Mouse (Mus musculus) CH12.LX (cell line): ENCODE measurements around the gene Clnk. TPM values are rescaled to one million over a fixed set of nuclear protein-coding genes. Genes with fewer than 3 reads are reported as not detected.

Experiments used
- DNase-seq: peaks from one replicate; pipeline ENCODE4 v3.0.0-alpha.2; 2013; ENCODE audit errors: extremely low read depth
- H3K27ac ChIP-seq: 2 replicates; pipeline ENCODE4 v1.5.1; 2012; ENCODE audit warnings: low read depth, mild to moderate bottlenecking, control low read depth, moderate library complexity; ENCODE audit not compliant: insufficient read depth
- H3K27me3 ChIP-seq: replicated peaks from 2 replicates; pipeline ENCODE3; 2012; ENCODE audit warnings: inconsistent platforms
- H3K36me3 ChIP-seq, 2 experiments: replicated peaks in 1 of 2; 2 replicates each; pipeline versions ENCODE3 to v1.6.1; 2012; ENCODE audit warnings: inconsistent platforms in 1 of 2, low read length in 1 of 2, mild to moderate bottlenecking in 1 of 2, mixed read lengths in 1 of 2, moderate library complexity in 1 of 2; ENCODE audit not compliant: control insufficient read depth in 1 of 2, insufficient read depth in 1 of 2
- H3K4me1 ChIP-seq, 2 experiments: 2 replicates each; pipeline ENCODE4 v1.6.1; 2012; ENCODE audit warnings: inconsistent platforms in 1 of 2, moderate library complexity in 1 of 2; ENCODE audit not compliant: insufficient read depth in 2 of 2, control insufficient read depth in 1 of 2
- H3K4me2 ChIP-seq: 2 replicates; pipeline ENCODE4 v1.6.1; 2012; ENCODE audit warnings: low read depth, mild to moderate bottlenecking, control low read depth; ENCODE audit not compliant: poor library complexity, insufficient read depth, severe bottlenecking
- H3K4me3 ChIP-seq, 3 experiments: fragments of 150-350 bp in 1 of 3; sonication (generic) in 1 of 3; replicated peaks in 1 of 3; 2 replicates each; pipeline versions ENCODE3 to v1.5.1; 2011 to 2012; ENCODE audit warnings: low read depth in 2 of 3, low read length in 2 of 3, mild to moderate bottlenecking in 2 of 3, moderate library complexity in 2 of 3, control low read depth in 1 of 3, improper control_type of control experiment in 1 of 3, inconsistent platforms in 1 of 3, mixed read lengths in 1 of 3; ENCODE audit not compliant: poor library complexity in 1 of 3
- H3K79me2 ChIP-seq: replicated peaks from 2 replicates; pipeline ENCODE4 v1.6.1; 2012; ENCODE audit warnings: mild to moderate bottlenecking, moderate library complexity; ENCODE audit not compliant: control insufficient read depth, poor library complexity, insufficient read depth, severe bottlenecking; ENCODE audit errors: extremely low read depth
- H3K9ac ChIP-seq: 2 replicates; pipeline ENCODE4 v1.6.1; 2012; ENCODE audit warnings: low read depth, mild to moderate bottlenecking, control low read depth, moderate library complexity; ENCODE audit not compliant: insufficient read depth
- H3K9me3 ChIP-seq: replicated peaks from 2 replicates; pipeline ENCODE3; 2012; ENCODE audit warnings: low read length, inconsistent platforms, mixed read lengths
- BHLHE40 ChIP-seq: IDR thresholded peaks from 2 replicates; pipeline ENCODE4 v1.6.1; 2011; ENCODE audit warnings: mild to moderate bottlenecking, low read depth, low read length, improper control_type of control experiment
- E2F4 ChIP-seq: IDR thresholded peaks from 2 replicates; pipeline ENCODE4 v1.6.1; 2011; ENCODE audit warnings: low read depth, low read length, improper control_type of control experiment; ENCODE audit not compliant: insufficient replicate concordance
- ELF1 ChIP-seq: IDR thresholded peaks from 2 replicates; pipeline ENCODE4 v1.6.1; 2014; ENCODE audit warnings: low read depth, mild to moderate bottlenecking, inconsistent platforms, low read length, improper control_type of control experiment
- EP300 ChIP-seq: IDR thresholded peaks from 2 replicates; pipeline ENCODE4 v1.6.1; 2011; ENCODE audit warnings: low read length, improper control_type of control experiment
- HCFC1 ChIP-seq: IDR thresholded peaks from 2 replicates; pipeline ENCODE4 v1.6.1; 2012; ENCODE audit warnings: low read depth, mild to moderate bottlenecking, inconsistent platforms, low read length, improper control_type of control experiment
- JUN ChIP-seq: IDR thresholded peaks from 2 replicates; pipeline ENCODE4 v1.6.1; 2011; ENCODE audit warnings: low read depth, mild to moderate bottlenecking, low read length, improper control_type of control experiment, moderate library complexity; ENCODE audit not compliant: insufficient read depth
- KAT2A ChIP-seq: IDR thresholded peaks from 2 replicates; pipeline ENCODE4 v1.6.1; 2012; ENCODE audit warnings: low read length, improper control_type of control experiment, inconsistent platforms; ENCODE audit not compliant: insufficient replicate concordance
- MYC ChIP-seq: IDR thresholded peaks from 2 replicates; pipeline ENCODE4 v1.6.1; 2011; ENCODE audit warnings: low read depth, mild to moderate bottlenecking, improper control_type of control experiment, low read length
- NELFE ChIP-seq: IDR thresholded peaks from 2 replicates; pipeline ENCODE4 v1.6.1; 2011; ENCODE audit warnings: low read depth, low read length, improper control_type of control experiment
- POLR2A ChIP-seq: IDR thresholded peaks from 2 replicates; pipeline ENCODE4 v1.6.1; 2011; ENCODE audit warnings: low read depth, mild to moderate bottlenecking, improper control_type of control experiment, low read length
- POLR2AphosphoS2 ChIP-seq: IDR thresholded peaks from 2 replicates; pipeline ENCODE4 v1.6.1; 2011; ENCODE audit warnings: low read depth, low read length, improper control_type of control experiment
- RCOR1 ChIP-seq: conservative IDR thresholded peaks from 2 replicates; pipeline ENCODE4 v1.6.1; 2012; ENCODE audit warnings: low read depth, mild to moderate bottlenecking, inconsistent platforms, low read length, improper control_type of control experiment
- SIN3A ChIP-seq: IDR thresholded peaks from 2 replicates; pipeline ENCODE4 v1.6.1; 2012; ENCODE audit warnings: low read length, improper control_type of control experiment, inconsistent platforms
- UBTF ChIP-seq: IDR thresholded peaks from 2 replicates; pipeline ENCODE4 v1.6.1; 2012; ENCODE audit warnings: low read depth, mild to moderate bottlenecking, inconsistent platforms, low read length, improper control_type of control experiment, moderate library complexity
- ZKSCAN1 ChIP-seq: IDR thresholded peaks from 2 replicates; pipeline ENCODE4 v1.6.1; 2012; ENCODE audit warnings: low read depth, inconsistent platforms, low read length, improper control_type of control experiment, borderline replicate concordance
- dilution Hi-C: fragments of 300-500 bp; cut with MboI; formaldehyde crosslinking; loops from 2 replicates; pipeline ENCODE4 v1.14.3; 2020; ENCODE audit warnings: low sequenced_read_pairs; ENCODE audit not compliant: extremely low pct_unique_long_range_greater_than_20kb, extremely low pct_ligation_motif_present
- in situ Hi-C: fragments of 300-500 bp; cut with MboI; formaldehyde crosslinking; loops from 3 replicates; pipeline ENCODE4 v1.14.3; 2019; ENCODE audit warnings: low sequenced_read_pairs, low pct_ligation_motif_present, low pct_unique_long_range_greater_than_20kb, mixed read lengths
- polyA plus RNA-seq: library from polyadenylated mRNA; unstranded; fragments of >175 nt; gene quantifications from 2 replicates; pipeline ENCODE4 v1.2.1, GENCODE M21; 2012; ENCODE audit warnings: low read depth; ENCODE audit not compliant: insufficient read length
- total RNA-seq, 2 experiments: library from RNA; depleted of rRNA; stranded (reverse); fragments of 300-350 nt in 1 of 2; fragments of >200 nt in 1 of 2; gene quantifications; 2 replicates each; pipeline ENCODE4 v1.2.3; 2012 to 2014

The Clnk gene
- total and polyA plus RNA-seq, 3 experiments: not detected

DNA sequence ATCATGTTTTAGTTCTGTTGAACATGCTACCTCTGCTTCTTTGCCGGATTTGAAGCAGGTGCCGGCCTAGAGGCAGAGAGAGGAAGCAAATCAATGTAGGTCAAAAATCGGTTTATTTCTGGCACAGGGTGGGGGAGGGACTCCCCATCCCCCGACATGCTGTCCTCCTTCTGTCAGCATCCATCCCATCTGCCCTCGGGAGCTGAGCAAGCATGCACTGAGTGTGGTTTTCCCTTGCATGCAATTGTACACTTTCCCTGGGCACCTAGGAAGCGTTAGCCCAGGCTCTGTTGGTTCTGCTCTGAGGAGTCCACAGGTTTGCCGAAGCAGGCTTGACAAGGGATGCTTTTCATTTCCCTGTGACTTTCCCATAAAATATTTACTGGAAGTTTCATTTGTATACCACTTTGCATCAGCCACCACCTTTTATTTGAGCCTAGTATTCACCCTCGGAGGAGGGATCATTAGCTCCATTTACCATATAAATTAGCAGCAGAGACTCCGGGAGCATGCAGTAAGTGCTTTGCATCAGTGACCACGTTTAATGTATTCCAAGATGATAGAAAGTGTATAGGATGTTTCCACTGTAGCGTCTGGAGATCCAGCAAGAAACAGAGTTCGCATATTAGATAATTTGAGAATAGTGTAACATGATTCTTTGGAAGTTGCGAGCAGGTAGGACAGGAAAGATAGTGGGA is 14.2 kb downstream of the Clnk start:
- dilution Hi-C loops: no loop called here
- Histone ChIP-seq H3K27me3 (no peaks in the 10 kb centered on the region), H3K79me2 (no peaks in the 10 kb centered on the region), H3K27ac (no peak overlapping the region), H3K9me3 (no peaks in the 10 kb centered on the region), H3K4me1 (peaks cover 2 to 13% of the 10 kb centered on the region in 2 experiments; a peak in 3 of 4 replicates), H3K36me3 (no peaks in the 10 kb centered on the region), H3K9ac (no peak overlapping the region), H3K4me3 (no peak overlapping the region), H3K4me2 (no peak overlapping the region)
- TF ChIP-seq UBTF (no peak), ELF1 (no peak), POLR2A (no peak), NELFE (no peak), KAT2A (no peak), EP300 (no peak), E2F4 (no peak)
- in situ Hi-C loops: no loop called here
- no peak for DNase-seq

DNA sequence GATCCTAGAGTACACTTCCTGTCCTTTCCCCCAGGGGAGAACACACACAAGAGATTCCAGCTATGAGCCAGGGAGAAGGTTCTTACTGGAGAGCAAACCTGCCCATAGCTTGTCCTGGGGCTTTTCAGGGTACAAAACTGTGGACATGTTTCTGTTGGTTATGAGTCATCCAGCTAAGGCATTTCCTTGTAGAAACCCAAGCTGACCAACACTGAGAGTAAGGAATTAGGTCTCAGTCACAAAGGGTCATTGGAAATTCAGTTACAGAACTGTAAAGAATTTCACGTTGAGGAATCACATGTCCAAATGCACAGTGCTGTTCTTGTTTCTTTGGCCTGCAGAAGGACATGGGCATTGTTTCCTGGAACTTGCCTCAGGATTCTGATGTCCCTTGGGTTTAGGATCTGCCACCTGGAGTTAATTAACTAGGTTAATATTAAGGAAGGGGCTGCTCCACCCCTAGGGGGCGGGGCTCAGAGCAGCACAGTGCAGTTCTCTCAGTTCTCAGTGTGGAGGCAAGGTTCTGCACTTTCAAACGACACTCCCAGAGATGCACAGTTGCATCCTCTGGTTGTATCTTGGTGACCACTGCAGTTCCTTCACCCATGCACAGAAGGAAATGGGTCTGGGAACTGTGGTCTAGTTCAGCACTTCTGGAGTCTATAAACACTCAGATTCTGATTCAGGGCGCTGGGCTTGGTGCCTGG is 18.4 kb downstream of the Clnk start:
- Histone ChIP-seq H3K4me2 (no peak overlapping the region), H3K27ac (no peak overlapping the region), H3K9ac (no peak overlapping the region), H3K79me2 (no peaks in the 10 kb centered on the region), H3K36me3 (no peaks in the 10 kb centered on the region), H3K4me3 (no peak overlapping the region), H3K4me1 (peaks cover 2 to 7% of the 10 kb centered on the region in 2 experiments; a peak in 3 of 4 replicates), H3K9me3 (no peaks in the 10 kb centered on the region), H3K27me3 (no peaks in the 10 kb centered on the region)
- DNase-seq: no peak
- TF ChIP-seq JUN (no peak), ZKSCAN1 (no peak), BHLHE40 (no peak), HCFC1 (no peak), POLR2A (no peak), SIN3A (no peak), MYC (no peak), POLR2AphosphoS2 (no peak), RCOR1 (no peak)
- in situ Hi-C loops: no loop called here
- dilution Hi-C loops: no loop called here
